Mouse (Mus musculus) frontal cortex, postnatal 14 days (tissue): ENCODE measurements around the gene Derl2.
A peak's percentile ranks its signal among the peaks of the same experiment; 100 is the strongest.

Source experiments
- DNase-seq, 2 experiments: peaks; one replicate each; pipeline ENCODE4 v3.0.0; 2022; ENCODE audit warnings: low spot score in 2 of 2

Derl2 gene

GRCm38 (mm10) chr11:71019201-71020068 is at the start of gene Derl2, which contains the start of gene Mis12:
Gene Derl2, minus strand, starts transcription at chr11:71019841.
Gene Mis12, plus strand, starts transcription at chr11:71019611.
- DNase-seq, result peak; percentile 99 to 100

DNA sequence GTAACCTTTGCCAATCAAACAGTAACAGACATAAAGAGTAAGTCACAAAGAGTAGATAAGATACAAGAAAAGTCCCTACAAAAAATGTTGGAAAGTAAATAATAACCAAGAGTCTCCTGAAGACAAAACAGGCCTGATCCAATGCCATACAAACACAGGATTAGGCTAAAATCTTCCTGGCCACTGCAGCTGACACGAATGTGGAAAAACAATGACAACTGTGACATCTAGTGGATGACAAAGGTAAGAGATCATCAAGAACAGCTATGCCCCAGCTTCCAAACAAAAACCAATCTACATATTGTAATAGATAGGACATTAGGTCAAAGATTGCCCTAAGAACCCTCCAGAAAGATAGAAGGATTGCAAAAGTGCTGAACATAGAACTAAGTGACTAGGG is 32.9 kb upstream of the Derl2 start:
- no peak for DNase-seq

- DNase-seq, result no peak
Measured at GRCm38 (mm10) chr11:71039526-71040298, 20.1 kb upstream of the Derl2 start.

DNA sequence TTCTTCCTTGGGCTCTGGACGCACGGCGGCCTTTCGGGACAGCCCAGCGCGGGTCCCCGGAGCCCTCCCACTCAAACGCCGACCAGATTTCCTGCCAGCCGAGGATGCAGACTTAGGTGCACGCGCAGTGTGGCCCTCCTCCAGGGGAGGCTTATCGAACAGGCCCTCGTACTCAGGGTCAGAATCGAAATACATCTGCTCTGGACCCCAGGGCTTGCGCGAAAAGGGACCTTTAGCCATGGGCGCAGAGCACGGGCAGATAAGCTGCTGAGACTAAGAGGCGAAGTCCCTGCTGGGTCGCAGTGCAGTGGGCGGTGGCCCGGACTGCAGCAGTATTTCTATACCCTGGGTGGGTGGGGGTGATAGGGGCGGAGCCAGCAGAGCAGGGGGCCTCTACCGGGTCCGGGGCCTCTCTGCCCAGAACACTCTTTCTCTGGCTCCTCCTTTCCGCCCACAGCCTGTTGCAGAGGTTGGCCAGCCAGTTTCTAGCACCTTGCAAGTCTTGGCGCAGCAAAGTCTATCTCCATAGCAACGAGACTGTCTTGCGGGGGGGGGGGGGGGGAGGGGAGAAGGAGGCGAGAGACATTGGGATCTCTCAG is 13.6 kb upstream of the Derl2 start, which contains the start of gene 6330403K07Rik:
Gene 6330403K07Rik (minus strand): TSS at position 351 of the 599 bp plus-strand sequence.
- DNase-seq, result peak; percentile 34 to 65

DNA sequence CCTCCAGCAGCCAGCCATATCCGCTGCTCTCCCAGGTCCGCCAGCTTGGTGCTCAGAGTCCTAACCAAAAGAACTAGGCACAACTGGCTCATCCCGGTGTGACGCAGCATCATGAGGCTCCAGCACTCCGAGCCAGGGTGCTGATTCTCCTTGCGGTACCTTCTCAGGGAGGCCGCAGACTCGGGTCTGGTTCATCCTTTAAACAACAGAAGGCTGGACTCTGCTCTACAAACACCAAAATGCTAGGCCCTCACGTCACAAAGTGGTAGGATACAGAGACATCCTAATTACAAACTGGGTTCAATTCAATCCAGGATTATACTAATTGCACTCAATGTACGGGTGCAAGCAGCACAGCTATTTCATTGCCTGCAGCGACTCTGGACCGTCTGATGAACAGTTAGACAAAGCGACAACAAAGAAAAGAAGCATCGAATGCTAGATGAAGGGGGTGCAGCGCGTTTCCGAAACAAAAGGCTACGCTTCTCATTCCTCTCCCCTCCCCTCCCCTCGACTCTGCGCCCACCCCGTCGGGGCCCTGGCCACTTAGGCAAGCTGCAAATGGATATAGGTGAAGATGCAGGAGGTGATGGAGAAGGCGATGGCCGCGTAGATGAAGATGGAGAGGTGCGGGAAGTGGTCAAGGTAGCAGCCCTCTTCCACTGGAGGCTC is 13.0 kb upstream of the Derl2 start:
- DNase-seq, result peak; percentile 13 to 14

GRCm38 (mm10) chr11:71032070-71032469 is 12.4 kb upstream of the Derl2 start:
- DNase-seq, result no peak

DNA sequence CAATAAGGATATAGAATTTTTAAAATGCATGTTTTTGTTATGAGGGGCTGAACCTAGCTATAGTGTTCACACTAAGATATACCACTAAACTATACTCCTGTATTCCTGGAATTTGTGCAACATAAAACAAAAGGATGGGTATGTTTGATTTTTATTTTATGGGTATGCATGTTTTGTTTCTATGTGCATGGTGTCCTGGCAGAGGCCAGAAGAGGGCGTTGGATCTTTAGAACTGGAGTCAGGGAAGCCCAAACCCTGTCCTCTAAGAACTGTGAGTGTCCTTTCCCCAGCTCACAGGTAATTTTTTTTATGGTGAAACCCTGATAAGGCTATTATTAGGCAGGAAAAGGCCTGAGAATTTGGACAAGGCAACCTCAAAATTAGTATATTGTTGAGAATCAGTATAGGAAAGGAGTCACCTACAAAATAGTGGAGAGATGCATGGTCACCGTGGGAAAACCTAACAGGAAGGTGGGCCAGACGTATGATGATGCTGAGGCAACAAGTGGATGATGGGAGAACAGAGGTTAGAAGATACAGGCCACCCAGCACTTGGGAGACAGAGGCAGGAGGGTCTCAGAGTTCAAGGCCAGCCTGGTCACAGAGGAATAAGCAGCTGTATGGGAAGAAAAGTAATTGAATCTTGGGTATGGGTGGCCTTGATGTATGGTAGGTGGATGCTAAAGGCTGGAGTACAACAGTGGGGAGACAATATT is 9.9 kb upstream of the Derl2 start:
- no peak for DNase-seq

DNA sequence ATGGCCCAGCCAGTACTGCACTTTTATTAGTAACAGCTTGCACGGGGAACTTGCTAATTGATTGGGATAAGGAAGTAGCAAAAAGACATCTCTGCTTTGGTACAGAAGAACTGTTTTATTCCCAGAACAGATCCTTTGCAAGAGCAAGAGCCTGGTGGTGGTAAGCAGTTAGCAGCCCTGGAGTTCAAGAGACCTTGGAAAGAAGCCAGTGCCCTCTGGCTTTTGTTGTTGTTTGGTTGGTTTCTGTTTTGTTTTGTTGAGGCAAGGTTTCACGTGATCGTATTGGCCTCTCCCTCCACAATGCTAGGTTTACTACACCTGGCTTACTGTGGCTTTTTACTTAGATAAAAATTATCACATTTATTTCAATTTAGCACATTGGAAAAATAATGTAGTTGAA is 8.6 kb upstream of the Derl2 start:
- no peak for DNase-seq

DNA sequence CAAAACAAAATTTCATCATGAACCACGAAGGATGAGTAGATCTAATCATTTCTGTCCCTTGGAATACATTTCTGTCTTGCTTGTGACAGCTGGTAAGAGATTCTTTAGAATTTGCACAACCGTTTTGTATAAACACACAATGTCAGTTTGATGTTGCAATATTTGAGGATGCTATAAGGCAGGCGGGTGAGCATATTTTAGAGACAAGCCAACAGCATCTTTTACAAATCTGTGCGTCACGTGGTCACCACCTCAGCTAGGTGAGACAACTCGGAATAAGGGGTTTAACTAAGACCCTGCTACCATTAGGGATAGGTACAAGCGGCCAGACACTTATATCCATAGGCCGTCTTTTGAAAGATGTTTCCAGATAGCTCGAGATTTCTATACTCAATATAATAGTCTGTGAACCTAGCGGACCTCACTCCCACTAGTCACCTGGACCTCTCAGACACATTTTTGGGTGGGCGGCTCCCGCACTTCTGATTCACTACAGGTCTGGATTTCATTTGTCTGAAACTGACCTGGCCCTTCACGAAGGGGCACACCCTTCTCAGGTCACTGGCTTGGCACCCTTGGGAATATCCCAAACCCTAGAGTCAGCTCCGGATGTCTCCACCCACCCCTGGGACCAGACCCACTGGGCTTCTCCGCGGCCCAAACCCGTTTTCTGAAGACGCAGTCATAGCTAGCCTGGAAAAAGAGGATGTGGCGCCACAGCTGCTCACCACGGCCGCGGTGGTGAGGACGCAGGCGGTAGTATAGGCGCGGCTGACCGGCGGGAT is 1.0 kb downstream of the Derl2 start:
- DNase-seq, result no peak

DNA sequence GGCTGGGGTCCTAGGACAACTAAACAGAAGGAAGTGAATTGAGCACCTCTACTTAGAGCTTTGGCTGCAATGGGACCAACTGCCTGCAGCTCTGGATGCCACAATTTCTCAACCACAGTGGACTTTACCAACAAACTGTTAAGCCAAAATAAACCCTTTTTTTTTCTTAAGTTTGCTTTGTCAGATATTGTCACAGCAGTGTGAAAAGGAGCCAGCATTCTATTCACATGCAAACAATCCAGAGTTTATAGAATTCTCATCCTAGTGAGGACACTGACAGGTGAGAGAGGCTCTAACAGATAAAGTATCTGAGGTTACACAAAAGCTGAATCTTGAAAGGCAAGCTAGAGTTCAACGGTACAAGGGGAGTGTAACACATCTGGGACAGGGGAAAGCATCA is 2.6 kb downstream of the Derl2 start:
- no peak for DNase-seq

- no peak for DNase-seq
Measured at GRCm38 (mm10) chr11:71012743-71013142, 6.9 kb downstream of the Derl2 start.

DNA sequence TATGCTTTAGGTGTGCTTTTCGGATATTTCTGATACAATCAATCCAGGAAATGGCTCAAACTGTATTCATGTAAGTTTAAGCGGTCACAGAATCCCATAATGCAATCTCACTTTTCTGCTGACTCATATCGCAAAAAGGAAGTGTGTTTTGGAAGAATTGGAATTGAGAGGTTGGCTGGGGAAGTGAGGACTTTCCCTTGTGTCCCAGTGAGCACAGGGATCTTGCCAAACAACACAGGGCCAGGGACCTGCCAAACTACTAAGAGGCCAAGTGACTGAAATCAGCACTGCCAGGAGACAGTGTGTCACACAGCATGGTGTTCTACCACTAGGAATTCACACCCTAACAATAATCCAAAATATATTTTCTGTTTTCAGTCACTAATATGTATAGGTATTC is 11.3 kb downstream of the Derl2 start:
- no peak for DNase-seq

- DNase-seq, result no peak
Measured at GRCm38 (mm10) chr11:71007831-71008230, 11.8 kb downstream of the Derl2 start.

GRCm38 (mm10) chr11:71007026-71007425 is 12.6 kb downstream of the Derl2 start:
- no peak for DNase-seq

DNA sequence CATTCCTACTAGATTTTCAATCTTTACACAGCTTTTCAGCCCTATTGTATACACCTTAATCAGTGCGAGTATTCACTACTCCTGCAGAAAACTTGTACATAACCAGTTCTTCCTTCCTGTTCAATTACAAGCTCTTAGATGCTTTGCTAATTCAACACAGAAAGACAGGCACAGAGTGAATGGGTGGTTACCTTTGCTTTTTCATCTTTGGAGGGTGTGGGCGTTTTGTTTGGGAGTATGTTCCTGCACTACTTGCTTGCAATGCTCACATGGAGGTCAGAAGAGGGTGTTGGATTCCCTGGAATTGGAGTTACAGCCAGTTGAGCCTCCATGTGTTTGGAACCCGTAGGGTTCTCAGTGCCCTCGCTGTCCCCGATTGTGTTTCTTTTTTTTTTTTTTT is 14.6 kb downstream of the Derl2 start:
- no peak for DNase-seq

DNA sequence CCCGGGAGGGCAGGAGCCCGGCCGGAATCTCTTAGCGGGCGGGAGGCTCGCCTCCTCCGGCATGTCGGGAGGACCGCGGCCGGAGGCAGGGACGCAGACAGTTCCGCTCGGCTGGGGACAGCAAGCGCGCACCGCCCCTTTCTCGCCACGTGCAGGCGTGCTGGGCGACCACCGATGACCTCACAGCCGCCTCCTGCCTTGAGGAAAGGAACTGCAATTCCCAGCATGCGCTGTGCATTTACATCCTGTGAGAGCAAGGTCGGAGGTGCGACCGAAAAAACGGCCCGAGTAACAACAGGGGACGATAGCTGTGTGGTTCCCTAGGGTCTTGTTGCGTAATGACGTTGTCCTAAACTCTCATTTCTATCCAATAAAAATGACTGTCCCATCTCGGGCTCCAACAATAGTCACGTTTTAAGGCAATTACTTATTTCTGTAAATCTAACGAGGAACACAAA is 15.3 kb downstream of the Derl2 start, which contains the start of gene Dhx33:
Gene Dhx33 (minus strand): TSS at position 122 of the 458 bp plus-strand sequence.
- DNase-seq, result peak; percentile 94 to 95

DNA sequence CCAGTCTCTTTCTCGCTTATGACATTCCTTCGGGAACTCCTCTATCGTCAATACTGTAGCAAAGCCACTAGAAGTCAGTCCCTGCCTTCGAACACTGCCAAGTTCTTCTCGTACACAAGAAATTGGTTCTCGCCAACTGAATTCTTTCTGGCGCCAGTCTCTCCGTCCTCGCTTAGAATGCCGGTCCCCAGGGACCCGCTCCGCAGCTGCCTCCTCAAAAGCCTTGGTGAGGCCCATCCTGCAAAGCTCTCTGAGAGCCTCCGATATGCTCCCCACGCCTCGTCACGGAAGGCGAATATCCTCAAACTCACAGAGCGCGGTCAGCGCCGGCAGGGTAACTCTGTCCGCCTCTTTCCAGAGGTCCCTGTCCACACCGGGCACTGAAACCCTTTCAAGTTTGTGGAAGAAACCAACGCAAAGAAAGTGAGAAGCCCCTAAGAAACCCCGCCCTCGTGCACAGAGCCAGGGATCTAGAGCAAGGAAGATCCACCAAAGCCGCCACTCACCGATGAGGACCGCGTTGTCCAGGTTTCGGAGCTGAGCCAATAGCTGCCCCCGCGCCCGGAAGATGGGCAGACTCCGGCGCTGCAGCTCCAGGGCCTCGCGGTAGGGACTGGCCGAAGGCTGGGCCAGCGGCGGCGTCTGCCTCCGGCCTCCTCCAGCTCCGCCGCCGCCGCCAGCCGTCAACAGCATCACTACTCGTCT is 15.9 kb downstream of the Derl2 start:
- DNase-seq, result no peak

- no peak for DNase-seq
Measured at GRCm38 (mm10) chr11:71001167-71001566, 18.5 kb downstream of the Derl2 start.

DNA sequence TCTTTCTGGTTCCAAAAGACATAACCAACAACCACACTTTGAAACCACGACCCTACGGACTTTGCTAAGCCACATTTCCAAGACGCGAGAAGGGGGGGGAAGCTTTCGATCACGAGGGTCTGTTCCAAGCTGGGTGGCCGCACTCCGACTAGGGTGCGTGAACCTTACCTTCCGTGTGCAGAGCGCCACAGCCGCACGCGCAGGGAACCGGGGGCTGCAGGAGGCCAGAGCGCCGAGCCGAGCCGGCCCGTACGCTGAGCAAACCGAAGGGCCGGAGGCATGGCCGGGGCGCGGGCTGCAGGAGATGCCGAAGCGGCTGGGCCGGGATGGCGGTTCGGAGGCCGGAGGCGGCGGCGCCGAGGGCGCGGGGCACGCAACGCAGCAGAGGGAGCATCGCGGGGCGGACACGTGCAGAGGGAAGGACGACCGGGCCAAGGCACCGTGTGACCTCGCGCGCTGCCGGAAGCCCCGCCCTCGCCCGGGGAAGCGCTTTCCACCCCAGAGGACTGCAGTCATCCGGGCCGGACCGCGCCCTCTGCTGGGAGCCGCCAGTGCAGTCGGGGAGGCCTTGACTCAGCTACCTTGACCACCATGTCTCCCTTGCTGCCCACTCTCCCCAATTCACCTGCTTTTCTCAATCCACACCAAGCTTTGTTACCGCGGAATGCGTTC is 36.9 kb downstream of the Derl2 start, which contains the start of gene C1qbp:
Gene C1qbp (minus strand): TSS at position 470 of the 672 bp plus-strand sequence.
- peak; percentile 81 to 90 for DNase-seq
